Mouse (Mus musculus) embryonic facial prominence, embryonic 15.5 days (tissue): ENCODE results near the gene Erc1. TPM values are rescaled to one million over a fixed set of nuclear protein-coding genes. Genes with fewer than 3 reads are reported as not detected.

Source experiments
- polyA plus RNA-seq: library from polyadenylated mRNA; unstranded; fragments of >200 nt; fragmentation: Nextera tagmentation; extraction: Ambion mirVana; gene quantifications from 2 replicates; pipeline ENCODE4 v1.2.1, GENCODE M21; 2015

The Erc1 gene
- polyA plus RNA-seq, 1 experiment from 2014 or later: 19.2 TPM

Other genes with a start within 250 kb of the Erc1 start
- gene Rad52, start 54.5 kb upstream of the Erc1 start, polyA plus RNA-seq: 21.7 and 23.5 TPM in 2 replicates
- gene Wnk1, start 190.5 kb upstream of the Erc1 start, polyA plus RNA-seq: 67.1 and 70.6 TPM in 2 replicates
- gene Ninj2, start 245.2 kb upstream of the Erc1 start, polyA plus RNA-seq: 0.49 TPM in 1 of 2 replicates, not detected in the other